22 mouse cellular contexts compared by ENCODE assay signal in the genomic region with DNA sequence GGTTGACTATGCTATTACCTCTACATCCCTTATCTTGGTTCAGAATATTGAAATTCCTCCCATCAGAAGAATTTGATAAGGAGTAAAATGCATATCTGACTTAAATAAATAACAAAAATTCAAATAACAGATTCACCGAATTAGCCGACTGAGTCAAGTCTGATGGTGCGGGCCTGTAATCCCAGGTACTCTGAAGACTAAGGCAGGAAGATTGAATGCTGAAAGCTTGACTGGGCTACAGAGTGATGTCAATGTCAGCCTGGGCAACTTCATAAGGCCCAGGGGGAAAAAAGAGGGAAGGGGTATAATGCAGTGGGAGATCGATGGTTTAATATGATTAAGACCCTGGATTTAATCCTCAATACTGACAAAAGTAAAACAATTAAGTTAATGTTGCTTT. TPM values are rescaled to one million over a fixed set of nuclear protein-coding genes. Genes with fewer than 3 reads are reported as not detected.
A peak's percentile ranks its signal among the peaks of the same experiment; 100 is the strongest.
DNase-seq lines count a peak whose midpoint lies in the region; ATAC-seq and TF ChIP-seq lines count a peak whose summit lies in the region.
"Had no signal": no experiment of that assay in that cellular context is flagged by ENCODE, and none has a peak within 500 bp of the region (broad histone marks: within the 10 kb centered on the region; RNA-seq: fewer than 3 reads in every experiment).

No protein-coding gene starts in this region.

- 0 out of 2 replicates have a peak, but pooled peaks have one; percentile 36 for ATAC-seq in intestine, embryonic 14.5 days (replicated peaks; ENCODE audit: low FRiP score, low TSS enrichment, low read depth)
- ATAC-seq in intestine, postnatal 0 days = no peak
- ATAC-seq in intestine, embryonic 15.5 days = peak; percentile 55
- ATAC-seq in intestine, embryonic 16.5 days = peak; percentile 68
- ATAC-seq: activated CD4-positive, CD25-positive, alpha-beta regulatory T cell, adult 4 months; CD4-positive, CD25-positive, alpha-beta regulatory T cell, adult 4 months; Patski had no signal

- no peak overlapping the region for H3K9ac ChIP-seq in intestine, embryonic 14.5 days (ENCODE audit: low read length)
- H3K9ac ChIP-seq in intestine, postnatal 0 days (ENCODE audit: low read depth, low read length) = no peak overlapping the region
- no peak overlapping the region for H3K9ac ChIP-seq in intestine, embryonic 15.5 days
- H3K9ac ChIP-seq in intestine, embryonic 16.5 days (ENCODE audit: low read depth, low read length) = no peak overlapping the region

- no peaks in the 10 kb centered on the region for H3K36me3 ChIP-seq in intestine, embryonic 14.5 days (ENCODE audit: control insufficient read depth, insufficient read depth, low read length)
- H3K36me3 ChIP-seq in intestine, postnatal 0 days (ENCODE audit: control insufficient read depth, insufficient read depth) = no peaks in the 10 kb centered on the region
- no peaks in the 10 kb centered on the region for H3K36me3 ChIP-seq in intestine, embryonic 15.5 days
- no peaks in the 10 kb centered on the region for H3K36me3 ChIP-seq in intestine, embryonic 16.5 days (ENCODE audit: control insufficient read depth, insufficient read depth, low read length)
- H3K36me3 ChIP-seq: G1E had no signal

- WGBS in intestine, embryonic 14.5 days = 74% methylated on average over 4 of the region's 4 CpGs
- WGBS in intestine, postnatal 0 days = 44% methylated on average over 4 of the region's 4 CpGs
- 76% methylated on average over 4 of the region's 4 CpGs for WGBS in intestine, embryonic 15.5 days
- 77% methylated on average over 4 of the region's 4 CpGs for WGBS in intestine, embryonic 16.5 days

- H3K27ac ChIP-seq in intestine, embryonic 14.5 days (ENCODE audit: low read depth) = no peak overlapping the region
- no peak overlapping the region for H3K27ac ChIP-seq in intestine, postnatal 0 days (ENCODE audit: low read depth, low read length)
- H3K27ac ChIP-seq in intestine, embryonic 15.5 days = no peak overlapping the region
- no peak overlapping the region for H3K27ac ChIP-seq in intestine, embryonic 16.5 days (ENCODE audit: low read length)

- H3K27me3 ChIP-seq in intestine, embryonic 14.5 days (replicated peaks; ENCODE audit: control insufficient read depth, insufficient read depth, low read length) = no peaks in the 10 kb centered on the region
- H3K27me3 ChIP-seq in intestine, postnatal 0 days (replicated peaks; ENCODE audit: control insufficient read depth, insufficient read depth, low read length) = no peaks in the 10 kb centered on the region
- H3K27me3 ChIP-seq in intestine, embryonic 15.5 days (replicated peaks) = no peaks in the 10 kb centered on the region
- no peaks in the 10 kb centered on the region for H3K27me3 ChIP-seq in intestine, embryonic 16.5 days (replicated peaks; ENCODE audit: control insufficient read depth, insufficient read depth, low read length)
- H3K27me3 ChIP-seq: CH12.LX, Patski had no signal

- DNase-seq in intestine, embryonic 14.5 days (ENCODE audit: low spot score) = no peak
- no peak for DNase-seq in thymus, adult 18-20 months
- no peak for DNase-seq in right cerebral cortex, adult 2 months (ENCODE audit: low spot score in 2 of 2)
- DNase-seq: adrenal gland, adult 2 months; adrenal gland, adult 8-10 months; adrenal gland, postnatal 10 days; adrenal gland, postnatal 14 days; adrenal gland, postnatal 25 days; adrenal gland, postnatal 36 days; B cell, adult 2 months; cerebellum, adult 11 months; cerebellum, adult 11-12 months; cerebellum, adult 18-20 months had no signal

- no peak for TF ChIP-seq CTCF in intestine, postnatal 0 days (IDR thresholded peaks at IDR 0.05; ENCODE audit: low read depth)

- no peaks in the 10 kb centered on the region for H3K9me3 ChIP-seq in intestine, embryonic 14.5 days (ENCODE audit: control insufficient read depth, low read length)
- H3K9me3 ChIP-seq in intestine, postnatal 0 days (ENCODE audit: control insufficient read depth) = no peaks in the 10 kb centered on the region
- H3K9me3 ChIP-seq in intestine, embryonic 15.5 days = no peaks in the 10 kb centered on the region
- H3K9me3 ChIP-seq in intestine, embryonic 16.5 days (ENCODE audit: control insufficient read depth, low read length) = no peaks in the 10 kb centered on the region
- H3K9me3 ChIP-seq: G1E had no signal

- no peak overlapping the region for H3K4me2 ChIP-seq in intestine, embryonic 14.5 days (ENCODE audit: low read length)
- H3K4me2 ChIP-seq in intestine, postnatal 0 days (replicated peaks; ENCODE audit: low read depth) = no peak overlapping the region
- no peak overlapping the region for H3K4me2 ChIP-seq in intestine, embryonic 15.5 days (replicated peaks)
- H3K4me2 ChIP-seq in intestine, embryonic 16.5 days (ENCODE audit: low read depth, low read length) = no peak overlapping the region

- no peak overlapping the region for H3K4me3 ChIP-seq in intestine, embryonic 14.5 days (ENCODE audit: low read depth, low read length)
- no peak overlapping the region for H3K4me3 ChIP-seq in intestine, postnatal 0 days (ENCODE audit: low read depth, low read length)
- no peak overlapping the region for H3K4me3 ChIP-seq in intestine, embryonic 15.5 days (replicated peaks)
- no peak overlapping the region for H3K4me3 ChIP-seq in intestine, embryonic 16.5 days (ENCODE audit: low read length)

- no peaks in the 10 kb centered on the region for H3K4me1 ChIP-seq in intestine, embryonic 14.5 days (replicated peaks; ENCODE audit: control insufficient read depth, insufficient read depth, low read length)
- no peaks in the 10 kb centered on the region for H3K4me1 ChIP-seq in intestine, postnatal 0 days (replicated peaks; ENCODE audit: control insufficient read depth, insufficient read depth, low read length)
- H3K4me1 ChIP-seq in intestine, embryonic 15.5 days (replicated peaks) = no peaks in the 10 kb centered on the region
- no peaks in the 10 kb centered on the region for H3K4me1 ChIP-seq in intestine, embryonic 16.5 days (ENCODE audit: control insufficient read depth, insufficient read depth, low read length)

RNA-seq across cellular contexts. Expression of gene Scin, which starts 36.6 kb away (rescaled TPM):
- 23.1 and 26.4 TPM in 2 replicates for polyA plus RNA-seq in intestine, embryonic 14.5 days (2014; fragmentation: Nextera tagmentation; extraction: Ambion mirVana)
- polyA plus RNA-seq in intestine, postnatal 0 days (2015; fragmentation: Nextera tagmentation; extraction: Ambion mirVana) = 29.2 and 29.3 TPM in 2 replicates
- 43.7 and 46.1 TPM in 2 replicates for polyA plus RNA-seq in intestine, embryonic 15.5 days (2015; fragmentation: Nextera tagmentation; extraction: Ambion mirVana)
- 67.5 and 79.3 TPM in 2 replicates for polyA plus RNA-seq in intestine, embryonic 16.5 days (2015; fragmentation: Nextera tagmentation; extraction: Ambion mirVana)
- polyA plus RNA-seq: C2C12, G1E had no signal

RNA-seq across cellular contexts. Expression of gene Arl4a, which starts 59.6 kb away (rescaled TPM):
- 53.6 and 57.7 TPM in 2 replicates for polyA plus RNA-seq in intestine, embryonic 14.5 days (2014; fragmentation: Nextera tagmentation; extraction: Ambion mirVana)
- 113 and 115 TPM in 2 replicates for polyA plus RNA-seq in intestine, postnatal 0 days (2015; fragmentation: Nextera tagmentation; extraction: Ambion mirVana)
- 67.9 and 74.1 TPM in 2 replicates for polyA plus RNA-seq in intestine, embryonic 15.5 days (2015; fragmentation: Nextera tagmentation; extraction: Ambion mirVana)
- polyA plus RNA-seq in intestine, embryonic 16.5 days (2015; fragmentation: Nextera tagmentation; extraction: Ambion mirVana) = 75.1 and 75.4 TPM in 2 replicates
